Mouse (Mus musculus) intestine, embryonic 14.5 days (tissue): ENCODE measurements around the gene Srr. TPM values are rescaled to one million over a fixed set of nuclear protein-coding genes. Genes with fewer than 3 reads are reported as not detected.
A peak's percentile ranks its signal among the peaks of the same experiment; 100 is the strongest.

Source experiments
- ATAC-seq: fragments of 200-750 bp; cut with Nextera tagmentation; replicated peaks from 2 replicates; pipeline ENCODE4 v1.8.0; 2017; ENCODE audit warnings: low read depth, moderate number of reproducible peaks, moderate TSS enrichment, moderate library complexity; ENCODE audit not compliant: low FRiP score, low TSS enrichment
- DNase-seq: peaks from one replicate; pipeline ENCODE4 v3.0.0-alpha.2; 2018; ENCODE audit warnings: low spot score
- H3K27ac ChIP-seq: fragments of 300-500 bp; sonication (generic); 2 replicates; pipeline ENCODE4 v1.5.1; 2014; ENCODE audit warnings: low read depth, mild to moderate bottlenecking, control low read depth
- H3K27me3 ChIP-seq: fragments of 300-500 bp; sonication (generic); replicated peaks from 2 replicates; pipeline ENCODE4 v1.6.1; 2014; ENCODE audit warnings: low read length, control low read depth; ENCODE audit not compliant: control insufficient read depth, insufficient read depth
- H3K36me3 ChIP-seq: fragments of 300-500 bp; sonication (generic); 2 replicates; pipeline ENCODE4 v1.6.1; 2014; ENCODE audit warnings: low read length, control low read depth; ENCODE audit not compliant: control insufficient read depth, insufficient read depth
- H3K4me1 ChIP-seq: fragments of 300-500 bp; sonication (generic); replicated peaks from 2 replicates; pipeline ENCODE4 v1.6.1; 2014; ENCODE audit warnings: low read length, control low read depth, mixed read lengths; ENCODE audit not compliant: control insufficient read depth, insufficient read depth
- H3K4me2 ChIP-seq: fragments of 300-500 bp; sonication (generic); 2 replicates; pipeline ENCODE4 v1.6.1; 2014; ENCODE audit warnings: low read length
- H3K4me3 ChIP-seq: fragments of 300-500 bp; sonication (generic); 2 replicates; pipeline ENCODE4 v1.5.1; 2014; ENCODE audit warnings: low read depth, low read length, control low read depth, mixed read lengths
- H3K9ac ChIP-seq: fragments of 300-500 bp; sonication (generic); 2 replicates; pipeline ENCODE4 v1.6.1; 2014; ENCODE audit warnings: mild to moderate bottlenecking, low read length
- H3K9me3 ChIP-seq: fragments of 300-500 bp; sonication (generic); 2 replicates; pipeline ENCODE4 v1.6.1; 2016; ENCODE audit warnings: low read length, control low read depth; ENCODE audit not compliant: control insufficient read depth
- WGBS: fragments of 180-500 bp; shearing (Covaris S2); extraction: QIAGEN DNeasy Blood & Tissue Kit; methylation state at CpG from one replicate; pipeline ENCODE4 v1.1.7; 2014; 5-methylcytosine and 5-hydroxymethylcytosine counted together
- polyA plus RNA-seq: library from polyadenylated mRNA; unstranded; fragments of >200 nt; fragmentation: Nextera tagmentation; extraction: Ambion mirVana; gene quantifications from 2 replicates; pipeline ENCODE4 v1.2.1, GENCODE M21; 2014

Gene Srr
- polyA plus RNA-seq, 1 experiment from 2014 or later = 17.2 TPM

GRCm38 (mm10) chr11:74897678-74898516 lies 27.9 kb downstream of the Srr start, which contains the start of gene Tsr1:
Tsr1 (plus strand) TSS chr11:74898071.
- peak within 1 kb of the TSS; percentile 97 for H3K4me3 ChIP-seq
- no peaks in the 10 kb centered on the region for H3K9me3 ChIP-seq
- peak; percentile 87 for DNase-seq
- H3K9ac ChIP-seq = peak within 1 kb of the TSS; percentile 81
- peaks cover 11% of the 10 kb centered on the region; the same call in 1 of the 2 replicates for H3K4me1 ChIP-seq
- peak within 1 kb of the TSS; percentile 78 for H3K27ac ChIP-seq
- H3K27me3 ChIP-seq = no peaks in the 10 kb centered on the region
- WGBS = under 1% methylated on average over 54 of the region's 54 CpGs
- peak within 1 kb of the TSS; percentile 93 for H3K4me2 ChIP-seq
- H3K36me3 ChIP-seq = peaks cover 37% of the 10 kb centered on the region
- ATAC-seq = peak; percentile 80

- ATAC-seq (peak; percentile 75), DNase-seq (peak; percentile 89)
- Histone ChIP-seq H3K4me2 (peak within 1 kb of the TSS; percentile 93), H3K4me1 (peaks cover 11% of the 10 kb centered on the region; the same call in 1 of the 2 replicates), H3K4me3 (peak within 1 kb of the TSS; percentile 97), H3K9ac (peak within 1 kb of the TSS; percentile 81), H3K27me3 (no peaks in the 10 kb centered on the region), H3K36me3 (peaks cover 29% of the 10 kb centered on the region), H3K27ac (peak within 1 kb of the TSS; percentile 78), H3K9me3 (no peaks in the 10 kb centered on the region)
- WGBS = under 1% methylated on average over 71 of the region's 74 CpGs
Measured at GRCm38 (mm10) chr11:74896901-74897677, 28.7 kb downstream of the Srr start, which contains the start of gene Sgsm2. Sgsm2 (minus strand) TSS chr11:74897060.

- under 1% methylated on average over 48 of the region's 55 CpGs for WGBS
- Histone ChIP-seq H3K4me1 (peaks cover 11% of the 10 kb centered on the region; the same call in 1 of the 2 replicates), H3K27me3 (no peaks in the 10 kb centered on the region)
Measured at GRCm38 (mm10) chr11:74895980-74896900, 29.5 kb downstream of the Srr start.

GRCm38 (mm10) chr11:74894619-74895018 lies 31.1 kb downstream of the Srr start:
- H3K27me3 ChIP-seq = no peaks in the 10 kb centered on the region
- 0 out of 2 replicates have a peak, but pooled peaks cover 7% of the 10 kb centered on the region for H3K4me1 ChIP-seq
- no peak for ATAC-seq
- no peak overlapping the region for H3K4me2 ChIP-seq
- 70% methylated on average over 4 of the region's 4 CpGs for WGBS
- no peak overlapping the region for H3K27ac ChIP-seq
- H3K36me3 ChIP-seq = peaks cover 4% of the 10 kb centered on the region
- no peak overlapping the region for H3K9ac ChIP-seq
- no peak overlapping the region for H3K4me3 ChIP-seq
- DNase-seq = no peak
- H3K9me3 ChIP-seq = no peaks in the 10 kb centered on the region

More at GRCm38 (mm10) chr11:74895980-74896900, 29.5 kb downstream of the Srr start:
- H3K4me2 ChIP-seq = peak overlapping the region; percentile 93
- H3K27ac ChIP-seq = peak overlapping the region; percentile 78
- H3K9ac ChIP-seq = peak overlapping the region; percentile 81
- H3K4me3 ChIP-seq = peak overlapping the region; percentile 97
- ATAC-seq = peak; percentile 70
- peak; percentile 85 for DNase-seq
- H3K9me3 ChIP-seq = no peaks in the 10 kb centered on the region
- peaks cover 20% of the 10 kb centered on the region for H3K36me3 ChIP-seq

- Histone ChIP-seq H3K27me3 (no peaks in the 10 kb centered on the region), H3K36me3 (no peaks in the 10 kb centered on the region), H3K4me3 (no peak overlapping the region), H3K4me1 (0 out of 2 replicates have a peak, but pooled peaks cover 3% of the 10 kb centered on the region), H3K4me2 (no peak overlapping the region), H3K9me3 (no peaks in the 10 kb centered on the region), H3K27ac (no peak overlapping the region), H3K9ac (no peak overlapping the region)
- ATAC-seq (no peak), DNase-seq (no peak)
- 95% methylated on average over 10 of the region's 10 CpGs for WGBS
Measured at GRCm38 (mm10) chr11:74883098-74883497, 42.6 kb downstream of the Srr start.

- Histone ChIP-seq H3K27ac (no peak overlapping the region), H3K36me3 (no peaks in the 10 kb centered on the region), H3K9ac (no peak overlapping the region), H3K4me2 (no peak overlapping the region), H3K4me3 (no peak overlapping the region), H3K9me3 (no peaks in the 10 kb centered on the region), H3K27me3 (no peaks in the 10 kb centered on the region), H3K4me1 (peaks cover 6% of the 10 kb centered on the region; the same call in 1 of the 2 replicates)
- ATAC-seq (no peak), DNase-seq (no peak)
- WGBS = 53% methylated on average over 14 of the region's 14 CpGs
Measured at GRCm38 (mm10) chr11:74881979-74882378, 43.8 kb downstream of the Srr start.

- H3K27me3 ChIP-seq = no peaks in the 10 kb centered on the region
- H3K9me3 ChIP-seq = no peaks in the 10 kb centered on the region
- H3K36me3 ChIP-seq = no peaks in the 10 kb centered on the region
- peaks cover 13% of the 10 kb centered on the region; the same call in 1 of the 2 replicates for H3K4me1 ChIP-seq
- WGBS = 86% methylated on average over 9 of the region's 9 CpGs
- no peak overlapping the region for H3K9ac ChIP-seq
- no peak for DNase-seq
- H3K4me3 ChIP-seq = no peak overlapping the region
- H3K4me2 ChIP-seq = no peak overlapping the region
- no peak overlapping the region for H3K27ac ChIP-seq
- ATAC-seq = no peak
Measured at GRCm38 (mm10) chr11:74880999-74881398, 44.7 kb downstream of the Srr start.
